Mouse (Mus musculus) small intestine, adult 2 months (tissue): ENCODE data around the gene Ddt.

Experiments used
- CTCF ChIP-seq: fragments of 200-500 bp; IDR thresholded peaks from 2 replicates; pipeline ENCODE4 v1.5.1; 2012; ENCODE audit warnings: low read depth, mild to moderate bottlenecking, control low read depth, inconsistent platforms, low read length, moderate library complexity, mixed read lengths; ENCODE audit not compliant: insufficient replicate concordance, insufficient read length; ENCODE audit errors: extremely low read depth
- POLR2A ChIP-seq: fragments of 200-500 bp; IDR thresholded peaks from 2 replicates; pipeline ENCODE4 v1.6.1; 2012; ENCODE audit warnings: low read depth, mild to moderate bottlenecking, control low read depth, inconsistent platforms, low read length, moderate library complexity

- TF ChIP-seq POLR2A (no peak), CTCF (no peak)
Measured at GRCm38 (mm10) chr10:75725449-75725848, 47.8 kb downstream of the Ddt start.
